Mouse (Mus musculus) limb, embryonic 14.5 days (tissue): Measurements from ENCODE around the gene Olfr458. TPM values are rescaled to one million over a fixed set of nuclear protein-coding genes. Genes with fewer than 3 reads are reported as not detected.

ENCODE experiments used
- ATAC-seq: fragments of 200-750 bp; cut with Nextera tagmentation; 2 replicates; pipeline ENCODE4 v1.8.0; 2017; ENCODE audit warnings: low read depth, moderate number of reproducible peaks, moderate TSS enrichment; ENCODE audit not compliant: low FRiP score
- DNase-seq: peaks from one replicate; pipeline ENCODE4 v3.0.0-alpha.2; 2015; ENCODE audit warnings: low spot score
- H3K27ac ChIP-seq: fragments of 300-500 bp; sonication (generic); replicated peaks from 2 replicates; pipeline ENCODE4 v1.5.1; 2014; ENCODE audit warnings: low read depth, mild to moderate bottlenecking, low read length, moderate library complexity, mixed read lengths
- H3K27me3 ChIP-seq: fragments of 300-500 bp; sonication (generic); 2 replicates; pipeline ENCODE4 v1.6.1; 2014; ENCODE audit warnings: low read length, mixed read lengths; ENCODE audit not compliant: control insufficient read depth, insufficient read depth
- H3K36me3 ChIP-seq: fragments of 300-500 bp; sonication (generic); 2 replicates; pipeline ENCODE4 v1.6.1; 2014; ENCODE audit warnings: mild to moderate bottlenecking, low read length, moderate library complexity, mixed read lengths; ENCODE audit not compliant: control insufficient read depth, insufficient read depth
- H3K4me1 ChIP-seq: fragments of 300-500 bp; sonication (generic); 2 replicates; pipeline ENCODE4 v1.6.1; 2014; ENCODE audit warnings: antibody characterized with exemption, low read length, mixed read lengths; ENCODE audit not compliant: control insufficient read depth, insufficient read depth
- H3K4me2 ChIP-seq: fragments of 300-500 bp; sonication (generic); replicated peaks from 2 replicates; pipeline ENCODE4 v1.6.1; 2014; ENCODE audit warnings: low read depth, mild to moderate bottlenecking, low read length, moderate library complexity; ENCODE audit not compliant: severe bottlenecking
- H3K4me3 ChIP-seq: fragments of 300-500 bp; sonication (generic); replicated peaks from 2 replicates; pipeline ENCODE4 v1.5.1; 2014; ENCODE audit warnings: low read length
- H3K9ac ChIP-seq: fragments of 300-500 bp; sonication (generic); 2 replicates; pipeline ENCODE4 v1.6.1; 2014; ENCODE audit warnings: mild to moderate bottlenecking, low read depth, low read length, moderate library complexity; ENCODE audit not compliant: severe bottlenecking
- H3K9me3 ChIP-seq: fragments of 300-500 bp; sonication (generic); 2 replicates; pipeline ENCODE4 v1.6.1; 2016; ENCODE audit warnings: low read length; ENCODE audit not compliant: control insufficient read depth
- POLR2A ChIP-seq: fragments of 200-500 bp; IDR thresholded peaks from 2 replicates; pipeline ENCODE4 v1.8.0; 2012; ENCODE audit warnings: inconsistent platforms, mild to moderate bottlenecking, moderate library complexity, borderline replicate concordance; ENCODE audit not compliant: insufficient read depth, insufficient read length; ENCODE audit errors: extremely low read depth
- WGBS: fragments of 180-500 bp; shearing (Covaris S2); extraction: QIAGEN DNeasy Blood & Tissue Kit; methylation state at CpG from one replicate; pipeline ENCODE4 v1.1.7; 2014; 5-methylcytosine and 5-hydroxymethylcytosine counted together
- polyA plus RNA-seq, 2 experiments: library from polyadenylated mRNA; depleted of rRNA in 1 of 2; stranded (reverse) in 1 of 2; unstranded in 1 of 2; fragments of >200 nt; fragmentation: Nextera tagmentation in 1 of 2; extraction: Ambion mirVana in 1 of 2; gene quantifications; 2 replicates each; pipeline versions ENCODE4 v1.2.1 to v1.2.3; 2012 to 2014

Olfr458 gene
- polyA plus RNA-seq, 2 experiments: not detected

DNA sequence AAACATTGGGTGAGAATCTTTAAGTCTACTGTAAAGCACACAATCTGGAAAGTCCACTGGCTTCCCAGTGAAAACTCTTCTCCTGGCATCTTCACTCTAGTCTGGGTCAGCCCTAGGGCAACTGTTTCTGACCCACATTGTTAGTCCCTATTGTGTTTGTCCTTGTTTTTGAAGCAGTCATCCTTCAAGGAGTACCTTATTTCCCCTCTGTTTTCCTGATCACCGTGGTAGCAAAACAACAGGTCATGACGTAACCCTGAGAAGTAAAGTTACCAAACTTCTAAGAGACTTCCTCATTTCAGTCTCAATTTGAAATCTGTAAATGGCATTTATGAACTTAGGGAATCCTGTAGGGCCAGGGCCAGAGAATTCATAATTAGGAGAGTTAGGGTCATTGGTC lies 43.6 kb downstream of the Olfr458 start:
- DNase-seq: no peak

DNA sequence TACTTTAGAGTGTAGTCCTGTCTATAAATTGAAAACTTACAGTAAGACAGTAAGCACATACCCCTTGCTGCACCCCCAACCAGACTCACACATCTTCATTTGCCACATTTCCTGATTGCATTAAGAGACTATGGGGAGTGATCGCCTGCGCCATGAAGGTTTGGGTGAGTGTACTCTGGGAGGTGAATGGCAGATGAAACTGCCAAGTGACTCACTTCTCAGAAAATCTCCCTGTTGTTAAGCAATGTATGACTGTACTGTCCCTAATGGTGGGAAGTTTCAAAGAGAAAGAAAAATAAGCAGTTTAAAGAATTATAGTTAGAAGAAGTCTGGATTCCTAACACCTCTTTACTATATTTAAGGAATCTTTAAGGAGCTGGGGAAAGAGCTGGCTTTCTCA lies 45.6 kb downstream of the Olfr458 start:
- WGBS: 92% methylated on average over 2 of the region's 2 CpGs
- ATAC-seq: no peak

More for the DNA sequence above, 43.6 kb downstream of the Olfr458 start:
- no peaks in the 10 kb centered on the region for H3K36me3 ChIP-seq
- H3K27me3 ChIP-seq: no peaks in the 10 kb centered on the region
- H3K27ac ChIP-seq: no peak overlapping the region
- TF ChIP-seq POLR2A: no peak
- no peak overlapping the region for H3K4me2 ChIP-seq
- WGBS: 84% methylated on average over 2 of the region's 2 CpGs
- H3K4me1 ChIP-seq: no peaks in the 10 kb centered on the region
- H3K9me3 ChIP-seq: no peaks in the 10 kb centered on the region
- no peak overlapping the region for H3K4me3 ChIP-seq
- no peak for ATAC-seq
- H3K9ac ChIP-seq: no peak overlapping the region

More for the DNA sequence above, 45.6 kb downstream of the Olfr458 start:
- Histone ChIP-seq H3K9me3 (no peaks in the 10 kb centered on the region), H3K4me3 (no peak overlapping the region), H3K27ac (no peak overlapping the region), H3K9ac (no peak overlapping the region), H3K36me3 (no peaks in the 10 kb centered on the region), H3K27me3 (no peaks in the 10 kb centered on the region), H3K4me1 (no peaks in the 10 kb centered on the region), H3K4me2 (no peak overlapping the region)
- DNase-seq: no peak
- no peak for TF ChIP-seq POLR2A

Other genes starting within 250 kb of the Olfr458 start
- not detected in 2 replicates for gene Tas2r144, start 249.9 kb downstream of the Olfr458 start, polyA plus RNA-seq (2012; rRNA removed)
- gene Tas2r144, start 249.9 kb downstream of the Olfr458 start, polyA plus RNA-seq (2014; fragmentation: Nextera tagmentation; extraction: Ambion mirVana): not detected in 2 replicates
- 12.2 and 16.7 TPM in 2 replicates for gene Gstk1, start 219.3 kb downstream of the Olfr458 start, polyA plus RNA-seq (2012; rRNA removed)
- gene Gstk1, start 219.3 kb downstream of the Olfr458 start, polyA plus RNA-seq (2014; fragmentation: Nextera tagmentation; extraction: Ambion mirVana): 17.9 and 18.6 TPM in 2 replicates
- gene Tmem139, start 203.2 kb downstream of the Olfr458 start, polyA plus RNA-seq (2012; rRNA removed): 1.2 and 1.3 TPM in 2 replicates
- gene Tmem139, start 203.2 kb downstream of the Olfr458 start, polyA plus RNA-seq (2014; fragmentation: Nextera tagmentation; extraction: Ambion mirVana): 1.1 and 1.2 TPM in 2 replicates
- gene Casp2, start 200.2 kb downstream of the Olfr458 start, polyA plus RNA-seq (2012; rRNA removed): 78.1 and 102 TPM in 2 replicates
- gene Casp2, start 200.2 kb downstream of the Olfr458 start, polyA plus RNA-seq (2014; fragmentation: Nextera tagmentation; extraction: Ambion mirVana): 53.3 and 54.9 TPM in 2 replicates
- gene Clcn1, start 178.5 kb downstream of the Olfr458 start, polyA plus RNA-seq (2012; rRNA removed): 1.9 TPM in 2 replicates
- gene Clcn1, start 178.5 kb downstream of the Olfr458 start, polyA plus RNA-seq (2014; fragmentation: Nextera tagmentation; extraction: Ambion mirVana): 0.29 and 0.61 TPM in 2 replicates
- 2.9 and 3.6 TPM in 2 replicates for gene Fam131b, start 140.6 kb downstream of the Olfr458 start, polyA plus RNA-seq (2012; rRNA removed)
- gene Fam131b, start 140.6 kb downstream of the Olfr458 start, polyA plus RNA-seq (2014; fragmentation: Nextera tagmentation; extraction: Ambion mirVana): 0.29 and 0.47 TPM in 2 replicates
- 176 and 232 TPM in 2 replicates for gene Zyx, start 115.6 kb downstream of the Olfr458 start, polyA plus RNA-seq (2012; rRNA removed)
- gene Zyx, start 115.6 kb downstream of the Olfr458 start, polyA plus RNA-seq (2014; fragmentation: Nextera tagmentation; extraction: Ambion mirVana): 152 and 159 TPM in 2 replicates
- gene Epha1, start 91.9 kb downstream of the Olfr458 start, polyA plus RNA-seq (2012; rRNA removed): 17.7 and 18.3 TPM in 2 replicates
- 7.4 and 8.8 TPM in 2 replicates for gene Epha1, start 91.9 kb downstream of the Olfr458 start, polyA plus RNA-seq (2014; fragmentation: Nextera tagmentation; extraction: Ambion mirVana)
- 0.17 and 0.28 TPM in 2 replicates for gene Tas2r143, start 65.0 kb downstream of the Olfr458 start, polyA plus RNA-seq (2012; rRNA removed)
- gene Tas2r143, start 65.0 kb downstream of the Olfr458 start, polyA plus RNA-seq (2014; fragmentation: Nextera tagmentation; extraction: Ambion mirVana): not detected in 2 replicates
- gene Tas2r135, start 59.8 kb downstream of the Olfr458 start, polyA plus RNA-seq (2012; rRNA removed): 0.11 TPM in 1 of 2 replicates, not detected in the other
- gene Tas2r135, start 59.8 kb downstream of the Olfr458 start, polyA plus RNA-seq (2014; fragmentation: Nextera tagmentation; extraction: Ambion mirVana): not detected in 2 replicates
- not detected in 2 replicates for gene Tas2r126, start 30.7 kb downstream of the Olfr458 start, polyA plus RNA-seq (2012; rRNA removed)
- gene Tas2r126, start 30.7 kb downstream of the Olfr458 start, polyA plus RNA-seq (2014; fragmentation: Nextera tagmentation; extraction: Ambion mirVana): not detected in 2 replicates
- gene Olfr457, start 11.1 kb upstream of the Olfr458 start, polyA plus RNA-seq (2012; rRNA removed): not detected in 2 replicates
- 0.07 TPM in 1 of 2 replicates, not detected in the other for gene Olfr457, start 11.1 kb upstream of the Olfr458 start, polyA plus RNA-seq (2014; fragmentation: Nextera tagmentation; extraction: Ambion mirVana)
- not detected in 2 replicates for gene Olfr456, start 22.0 kb upstream of the Olfr458 start, polyA plus RNA-seq (2012; rRNA removed)
- not detected in 2 replicates for gene Olfr456, start 22.0 kb upstream of the Olfr458 start, polyA plus RNA-seq (2014; fragmentation: Nextera tagmentation; extraction: Ambion mirVana)
- not detected in 2 replicates for gene Olfr455, start 82.4 kb upstream of the Olfr458 start, polyA plus RNA-seq (2012; rRNA removed)
- gene Olfr455, start 82.4 kb upstream of the Olfr458 start, polyA plus RNA-seq (2014; fragmentation: Nextera tagmentation; extraction: Ambion mirVana): not detected in 2 replicates
- not detected in 2 replicates for gene Tcaf3, start 132.5 kb upstream of the Olfr458 start, polyA plus RNA-seq (2012; rRNA removed)
- not detected in 2 replicates for gene Tcaf3, start 132.5 kb upstream of the Olfr458 start, polyA plus RNA-seq (2014; fragmentation: Nextera tagmentation; extraction: Ambion mirVana)
- 3.9 and 4.3 TPM in 2 replicates for gene Tcaf2, start 180.1 kb upstream of the Olfr458 start, polyA plus RNA-seq (2012; rRNA removed)
- gene Tcaf2, start 180.1 kb upstream of the Olfr458 start, polyA plus RNA-seq (2014; fragmentation: Nextera tagmentation; extraction: Ambion mirVana): 2.3 and 2.6 TPM in 2 replicates
- 58.7 and 64.1 TPM in 2 replicates for gene Tcaf1, start 244.9 kb upstream of the Olfr458 start, polyA plus RNA-seq (2012; rRNA removed)
- gene Tcaf1, start 244.9 kb upstream of the Olfr458 start, polyA plus RNA-seq (2014; fragmentation: Nextera tagmentation; extraction: Ambion mirVana): 63.5 and 70.6 TPM in 2 replicates